Mouse (Mus musculus) CH12.LX (cell line): ENCODE results near the gene Trim41. TPM values are rescaled to one million over a fixed set of nuclear protein-coding genes. Genes with fewer than 3 reads are reported as not detected.

ENCODE experiments used
- DNase-seq: peaks from one replicate; pipeline ENCODE4 v3.0.0-alpha.2; 2013; ENCODE audit errors: extremely low read depth
- H3K27ac ChIP-seq: 2 replicates; pipeline ENCODE4 v1.5.1; 2012; ENCODE audit warnings: low read depth, mild to moderate bottlenecking, control low read depth, moderate library complexity; ENCODE audit not compliant: insufficient read depth
- H3K27me3 ChIP-seq: replicated peaks from 2 replicates; pipeline ENCODE3; 2012; ENCODE audit warnings: inconsistent platforms
- H3K36me3 ChIP-seq, 2 experiments: replicated peaks in 1 of 2; 2 replicates each; pipeline versions ENCODE3 to v1.6.1; 2012; ENCODE audit warnings: inconsistent platforms in 1 of 2, low read length in 1 of 2, mild to moderate bottlenecking in 1 of 2, mixed read lengths in 1 of 2, moderate library complexity in 1 of 2; ENCODE audit not compliant: control insufficient read depth in 1 of 2, insufficient read depth in 1 of 2
- H3K4me1 ChIP-seq, 2 experiments: 2 replicates each; pipeline ENCODE4 v1.6.1; 2012; ENCODE audit warnings: inconsistent platforms in 1 of 2, moderate library complexity in 1 of 2; ENCODE audit not compliant: insufficient read depth in 2 of 2, control insufficient read depth in 1 of 2
- H3K4me2 ChIP-seq: 2 replicates; pipeline ENCODE4 v1.6.1; 2012; ENCODE audit warnings: low read depth, mild to moderate bottlenecking, control low read depth; ENCODE audit not compliant: poor library complexity, insufficient read depth, severe bottlenecking
- H3K4me3 ChIP-seq, 3 experiments: fragments of 150-350 bp in 1 of 3; sonication (generic) in 1 of 3; replicated peaks in 1 of 3; 2 replicates each; pipeline versions ENCODE3 to v1.5.1; 2011 to 2012; ENCODE audit warnings: low read depth in 2 of 3, low read length in 2 of 3, mild to moderate bottlenecking in 2 of 3, moderate library complexity in 2 of 3, control low read depth in 1 of 3, improper control_type of control experiment in 1 of 3, inconsistent platforms in 1 of 3, mixed read lengths in 1 of 3; ENCODE audit not compliant: poor library complexity in 1 of 3
- H3K79me2 ChIP-seq: replicated peaks from 2 replicates; pipeline ENCODE4 v1.6.1; 2012; ENCODE audit warnings: mild to moderate bottlenecking, moderate library complexity; ENCODE audit not compliant: control insufficient read depth, poor library complexity, insufficient read depth, severe bottlenecking; ENCODE audit errors: extremely low read depth
- H3K9ac ChIP-seq: 2 replicates; pipeline ENCODE4 v1.6.1; 2012; ENCODE audit warnings: low read depth, mild to moderate bottlenecking, control low read depth, moderate library complexity; ENCODE audit not compliant: insufficient read depth
- H3K9me3 ChIP-seq: replicated peaks from 2 replicates; pipeline ENCODE3; 2012; ENCODE audit warnings: low read length, inconsistent platforms, mixed read lengths
- BHLHE40 ChIP-seq: IDR thresholded peaks from 2 replicates; pipeline ENCODE4 v1.6.1; 2011; ENCODE audit warnings: mild to moderate bottlenecking, low read depth, low read length, improper control_type of control experiment
- CHD1 ChIP-seq: IDR thresholded peaks from 2 replicates; pipeline ENCODE4 v1.6.1; 2012; ENCODE audit warnings: low read depth, low read length, improper control_type of control experiment, inconsistent platforms
- CHD2 ChIP-seq: IDR thresholded peaks from 2 replicates; pipeline ENCODE4 v1.6.1; 2011; ENCODE audit warnings: low read length, improper control_type of control experiment
- ELF1 ChIP-seq: IDR thresholded peaks from 2 replicates; pipeline ENCODE4 v1.6.1; 2014; ENCODE audit warnings: low read depth, mild to moderate bottlenecking, inconsistent platforms, low read length, improper control_type of control experiment
- EP300 ChIP-seq: IDR thresholded peaks from 2 replicates; pipeline ENCODE4 v1.6.1; 2011; ENCODE audit warnings: low read length, improper control_type of control experiment
- ETS1 ChIP-seq: conservative IDR thresholded peaks from 2 replicates; pipeline ENCODE4 v1.6.1; 2012; ENCODE audit warnings: low read depth, mild to moderate bottlenecking, inconsistent platforms, low read length, improper control_type of control experiment, moderate library complexity
- HCFC1 ChIP-seq: IDR thresholded peaks from 2 replicates; pipeline ENCODE4 v1.6.1; 2012; ENCODE audit warnings: low read depth, mild to moderate bottlenecking, inconsistent platforms, low read length, improper control_type of control experiment
- IRF4 ChIP-seq: IDR thresholded peaks from 2 replicates; pipeline ENCODE4 v1.6.1; 2014; ENCODE audit warnings: low read depth, mild to moderate bottlenecking, inconsistent platforms, low read length, improper control_type of control experiment
- MAX ChIP-seq: IDR thresholded peaks from 2 replicates; pipeline ENCODE4 v1.6.1; 2011; ENCODE audit warnings: low read length, improper control_type of control experiment
- MAZ ChIP-seq: IDR thresholded peaks from 2 replicates; pipeline ENCODE4 v1.6.1; 2012; ENCODE audit warnings: low read depth, mild to moderate bottlenecking, inconsistent platforms, low read length, improper control_type of control experiment, moderate library complexity
- MEF2A ChIP-seq: IDR thresholded peaks from 2 replicates; pipeline ENCODE4 v1.6.1; 2014; ENCODE audit warnings: low read depth, mild to moderate bottlenecking, inconsistent platforms, low read length, improper control_type of control experiment, borderline replicate concordance
- MXI1 ChIP-seq: IDR thresholded peaks from 2 replicates; pipeline ENCODE4 v1.6.1; 2011; ENCODE audit warnings: mild to moderate bottlenecking, low read depth, low read length, improper control_type of control experiment
- NELFE ChIP-seq: IDR thresholded peaks from 2 replicates; pipeline ENCODE4 v1.6.1; 2011; ENCODE audit warnings: low read depth, low read length, improper control_type of control experiment
- NRF1 ChIP-seq: IDR thresholded peaks from 2 replicates; pipeline ENCODE4 v1.6.1; 2014; ENCODE audit warnings: low read depth, mild to moderate bottlenecking, inconsistent platforms, low read length, improper control_type of control experiment, moderate library complexity
- POLR2A ChIP-seq: IDR thresholded peaks from 2 replicates; pipeline ENCODE4 v1.6.1; 2011; ENCODE audit warnings: low read depth, mild to moderate bottlenecking, improper control_type of control experiment, low read length
- POLR2AphosphoS2 ChIP-seq: IDR thresholded peaks from 2 replicates; pipeline ENCODE4 v1.6.1; 2011; ENCODE audit warnings: low read depth, low read length, improper control_type of control experiment
- RAD21 ChIP-seq: IDR thresholded peaks from 2 replicates; pipeline ENCODE4 v1.6.1; 2011; ENCODE audit warnings: low read depth, mild to moderate bottlenecking, low read length, improper control_type of control experiment, moderate library complexity
- SIN3A ChIP-seq: IDR thresholded peaks from 2 replicates; pipeline ENCODE4 v1.6.1; 2012; ENCODE audit warnings: low read length, improper control_type of control experiment, inconsistent platforms
- TBP ChIP-seq: conservative IDR thresholded peaks from 2 replicates; pipeline ENCODE4 v1.6.1; 2011; ENCODE audit warnings: low read depth, low read length, improper control_type of control experiment
- TCF12 ChIP-seq: IDR thresholded peaks from 2 replicates; pipeline ENCODE4 v1.6.1; 2014; ENCODE audit warnings: low read depth, mild to moderate bottlenecking, inconsistent platforms, low read length, improper control_type of control experiment
- UBTF ChIP-seq: IDR thresholded peaks from 2 replicates; pipeline ENCODE4 v1.6.1; 2012; ENCODE audit warnings: low read depth, mild to moderate bottlenecking, inconsistent platforms, low read length, improper control_type of control experiment, moderate library complexity
- USF1 ChIP-seq: IDR thresholded peaks from 2 replicates; pipeline ENCODE4 v1.6.1; 2014; ENCODE audit warnings: low read depth, mild to moderate bottlenecking, inconsistent platforms, low read length, improper control_type of control experiment
- USF2 ChIP-seq: conservative IDR thresholded peaks from 2 replicates; pipeline ENCODE4 v1.6.1; 2011; ENCODE audit warnings: low read depth, low read length, improper control_type of control experiment
- ZC3H11A ChIP-seq: IDR thresholded peaks from 2 replicates; pipeline ENCODE4 v1.6.1; 2012; ENCODE audit warnings: low read depth, mild to moderate bottlenecking, inconsistent platforms, low read length, improper control_type of control experiment
- ZKSCAN1 ChIP-seq: IDR thresholded peaks from 2 replicates; pipeline ENCODE4 v1.6.1; 2012; ENCODE audit warnings: low read depth, inconsistent platforms, low read length, improper control_type of control experiment, borderline replicate concordance
- ZMIZ1 ChIP-seq: IDR thresholded peaks from 2 replicates; pipeline ENCODE4 v1.6.1; 2012; ENCODE audit warnings: low read depth, mild to moderate bottlenecking, inconsistent platforms, low read length, improper control_type of control experiment
- ZNF384 ChIP-seq: IDR thresholded peaks from 2 replicates; pipeline ENCODE4 v1.6.1; 2012; ENCODE audit warnings: low read depth, low read length, improper control_type of control experiment, inconsistent platforms
- dilution Hi-C: fragments of 300-500 bp; cut with MboI; formaldehyde crosslinking; loops from 2 replicates; pipeline ENCODE4 v1.14.3; 2020; ENCODE audit warnings: low sequenced_read_pairs; ENCODE audit not compliant: extremely low pct_unique_long_range_greater_than_20kb, extremely low pct_ligation_motif_present
- in situ Hi-C: fragments of 300-500 bp; cut with MboI; formaldehyde crosslinking; loops from 3 replicates; pipeline ENCODE4 v1.14.3; 2019; ENCODE audit warnings: low sequenced_read_pairs, low pct_ligation_motif_present, low pct_unique_long_range_greater_than_20kb, mixed read lengths
- polyA plus RNA-seq: library from polyadenylated mRNA; unstranded; fragments of >175 nt; gene quantifications from 2 replicates; pipeline ENCODE4 v1.2.1, GENCODE M21; 2012; ENCODE audit warnings: low read depth; ENCODE audit not compliant: insufficient read length
- total RNA-seq, 2 experiments: library from RNA; depleted of rRNA; stranded (reverse); fragments of 300-350 nt in 1 of 2; fragments of >200 nt in 1 of 2; gene quantifications; 2 replicates each; pipeline ENCODE4 v1.2.3; 2012 to 2014

Gene Trim41
- total and polyA plus RNA-seq, 3 experiments, result 18.8 to 51.6 (median 36.0) TPM

DNA sequence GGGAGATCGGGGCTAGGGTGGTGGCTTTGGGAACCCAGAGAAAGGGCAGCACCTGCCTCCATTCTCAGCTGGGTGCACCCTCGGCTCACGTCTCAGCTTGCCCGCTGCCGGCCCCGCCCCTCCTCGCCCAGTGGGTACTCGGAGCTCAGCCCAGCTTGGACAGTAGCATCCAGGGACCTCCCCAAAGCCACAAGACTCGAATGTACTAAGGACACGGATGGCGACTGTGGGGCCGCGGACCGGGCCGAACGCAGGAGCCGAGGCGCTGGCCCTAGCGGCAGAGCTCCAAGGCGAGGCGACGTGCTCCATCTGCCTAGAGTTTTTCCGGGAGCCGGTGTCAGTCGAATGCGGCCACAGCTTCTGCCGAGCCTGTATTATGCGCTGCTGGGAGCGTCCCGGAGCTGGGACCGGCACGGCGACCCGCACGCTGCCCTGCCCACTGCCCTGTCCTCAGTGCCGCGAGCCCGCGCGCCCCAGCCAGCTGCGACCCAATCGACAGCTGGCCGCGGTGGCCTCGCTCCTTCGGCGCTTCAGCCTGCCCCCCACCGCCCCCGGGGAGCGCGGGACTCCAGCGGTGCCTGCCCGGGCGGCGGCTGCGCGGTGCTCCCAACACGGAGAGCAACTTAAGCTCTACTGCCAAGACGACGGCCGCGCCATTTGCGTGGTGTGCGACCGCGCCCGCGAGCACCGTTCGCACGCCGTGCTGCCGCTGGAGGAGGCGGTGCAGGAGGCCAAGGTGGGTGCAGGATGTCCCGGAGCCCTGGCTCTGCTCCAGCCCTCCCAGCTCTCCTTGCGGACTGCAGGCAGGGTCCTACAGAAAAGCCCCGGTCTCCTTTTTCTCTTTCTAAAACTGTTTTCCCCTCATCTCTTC is 20.4 kb upstream of the Trim41 start:
- Histone ChIP-seq H3K36me3 (peaks cover 3% of the 10 kb centered on the region in 2 experiments), H3K4me3 (peak overlapping the region; percentile 66 to 89 (median 74)), H3K9ac (peak overlapping the region; percentile 78), H3K9me3 (no peaks in the 10 kb centered on the region), H3K27ac (peak overlapping the region; percentile 95), H3K79me2 (no peaks in the 10 kb centered on the region), H3K27me3 (peaks cover 8% of the 10 kb centered on the region), H3K4me2 (peak overlapping the region; percentile 56), H3K4me1 (peaks cover 26 to 74% of the 10 kb centered on the region in 2 experiments)
- TF ChIP-seq ZNF384 (no peak), POLR2A (peak; percentile 80), POLR2AphosphoS2 (peak; percentile 48; the same call in 1 of the 2 replicates), UBTF (peak; percentile 92), USF1 (no peak), MAX (peak; percentile 36; the same call in 1 of the 2 replicates), USF2 (no peak), BHLHE40 (peak; percentile 63; the same call in 1 of the 2 replicates), ELF1 (peak; percentile 58; the same call in 1 of the 2 replicates), NELFE (peak; percentile 70; the same call in 1 of the 2 replicates), RAD21 (no peak), TCF12 (peak; percentile 89), EP300 (peak; percentile 8; the same call in 1 of the 2 replicates), ETS1 (peak; percentile 61), HCFC1 (peak; percentile 42; the same call in 1 of the 2 replicates), CHD1 (peak; percentile 80), ZMIZ1 (peak; percentile 87), ZC3H11A (no peak), CHD2 (no peak), MAZ (peak; percentile 77), IRF4 (peak; percentile 64; the same call in 1 of the 2 replicates), NRF1 (peak; percentile 64), TBP (peak; percentile 65; the same call in 1 of the 2 replicates), MXI1 (peak; percentile 10; the same call in 1 of the 2 replicates), MEF2A (peak; percentile 72), ZKSCAN1 (no peak), SIN3A (peak; percentile 78)
- peak; percentile 43 for DNase-seq
- in situ Hi-C loops (no loop called here), dilution Hi-C loops (no loop called here)
